Mouse (Mus musculus): ENCODE results near the gene Ankrd22.

DNA sequence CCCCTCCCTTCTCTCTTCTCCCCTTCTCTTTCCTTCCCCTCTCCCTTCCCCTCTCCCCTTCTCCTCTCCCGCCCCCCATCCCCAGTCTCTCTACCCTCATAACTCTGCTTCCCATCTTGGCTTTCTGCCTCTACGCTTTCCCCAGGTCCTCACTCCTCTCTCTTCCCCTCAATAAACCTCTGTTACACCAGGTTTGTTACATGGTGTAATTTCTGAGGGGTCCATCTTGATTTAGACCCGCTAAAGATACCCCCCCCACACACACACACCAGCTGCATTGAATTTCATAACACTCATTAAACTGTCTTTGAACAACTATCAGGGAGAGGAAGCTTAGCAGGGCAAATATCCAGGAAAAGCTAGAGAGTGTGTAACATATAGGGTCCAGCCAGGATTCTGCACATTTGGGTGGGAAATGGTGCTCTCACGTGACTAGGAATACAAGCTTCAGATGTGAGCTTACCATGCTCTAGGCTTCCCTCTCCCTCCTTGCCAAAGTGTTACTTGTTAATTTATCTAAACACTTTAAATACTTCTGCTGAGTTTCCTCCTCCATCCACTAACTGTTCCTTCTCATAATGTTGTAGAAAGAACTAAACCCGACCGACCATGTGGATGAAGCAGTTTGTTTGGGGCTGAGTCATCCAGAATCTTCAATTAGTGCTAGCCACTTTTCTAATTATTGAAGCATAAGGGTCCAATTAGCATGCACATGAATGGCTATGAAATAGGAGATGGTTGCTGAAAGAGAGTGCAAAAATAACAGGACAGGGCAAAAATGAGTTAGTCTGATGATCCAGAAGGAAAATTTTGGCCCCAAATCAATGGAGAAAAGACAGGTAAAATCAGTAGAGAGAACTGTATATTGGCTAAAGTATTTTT, 12.3 kb downstream of the Ankrd22 start:
- no peak for TF ChIP-seq CTCF (IDR thresholded peaks at IDR 0.05; ENCODE audit: control insufficient read depth, insufficient read depth, insufficient read length)
- TF ChIP-seq CEBPB (IDR thresholded peaks at IDR 0.05; ENCODE audit: low read depth): no peak
- no peak for TF ChIP-seq USF1 (IDR thresholded peaks at IDR 0.05; ENCODE audit: low read depth)
- TF ChIP-seq MAX (IDR thresholded peaks at IDR 0.05): no peak
